Mouse (Mus musculus): ENCODE results near the gene Cdc42bpg. TPM values are rescaled to one million over a fixed set of nuclear protein-coding genes. Genes with fewer than 3 reads are reported as not detected.

Gene Cdc42bpg
- polyA plus RNA-seq, 1 experiment from 2014 or later = 0.40 TPM

DNA sequence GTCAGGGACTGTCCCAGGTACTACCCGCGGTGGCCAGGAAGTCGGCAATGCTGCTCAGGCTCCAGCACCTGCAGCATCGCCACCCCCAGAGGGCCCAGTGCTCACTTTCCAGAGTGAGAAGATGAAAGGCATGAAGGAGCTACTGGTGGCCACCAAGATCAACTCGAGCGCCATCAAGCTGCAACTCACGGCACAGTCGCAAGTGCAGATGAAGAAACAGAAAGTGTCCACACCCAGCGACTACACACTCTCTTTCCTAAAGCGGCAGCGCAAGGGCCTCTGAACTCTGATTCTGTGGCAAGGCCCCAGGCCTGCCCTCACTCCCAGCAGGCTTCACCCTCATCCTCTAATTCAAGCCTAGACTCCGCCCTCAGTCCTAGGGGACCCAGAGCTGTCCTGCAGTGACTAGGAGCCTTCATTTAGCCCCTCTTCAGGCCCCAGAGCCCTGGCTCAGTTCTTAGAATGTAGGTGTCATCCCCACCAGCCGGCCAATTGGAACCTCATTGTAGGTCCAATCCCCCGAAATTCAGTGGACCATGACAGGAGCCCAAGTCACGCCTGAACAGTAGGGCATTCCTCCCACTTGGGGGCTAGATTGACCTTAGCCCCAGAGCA, 33.7 kb downstream of the Cdc42bpg start:
- no peak for ATAC-seq (replicated peaks)
- Histone ChIP-seq H3K9ac (no peak overlapping the region), H3K4me3 (no peak overlapping the region), H3K4me1 (peaks cover 29% of the 10 kb centered on the region), H3K4me2 (no peak overlapping the region; the same call in 1 of the 2 replicates), H3K27ac (no peak overlapping the region), H3K36me3 (replicated peaks) (peaks cover 44% of the 10 kb centered on the region), H3K9me3 (no peaks in the 10 kb centered on the region), H3K27me3 (replicated peaks) (0 out of 2 replicates have a peak, but pooled peaks cover 3% of the 10 kb centered on the region)
- 58% methylated on average over 15 of the region's 15 CpGs for WGBS

DNA sequence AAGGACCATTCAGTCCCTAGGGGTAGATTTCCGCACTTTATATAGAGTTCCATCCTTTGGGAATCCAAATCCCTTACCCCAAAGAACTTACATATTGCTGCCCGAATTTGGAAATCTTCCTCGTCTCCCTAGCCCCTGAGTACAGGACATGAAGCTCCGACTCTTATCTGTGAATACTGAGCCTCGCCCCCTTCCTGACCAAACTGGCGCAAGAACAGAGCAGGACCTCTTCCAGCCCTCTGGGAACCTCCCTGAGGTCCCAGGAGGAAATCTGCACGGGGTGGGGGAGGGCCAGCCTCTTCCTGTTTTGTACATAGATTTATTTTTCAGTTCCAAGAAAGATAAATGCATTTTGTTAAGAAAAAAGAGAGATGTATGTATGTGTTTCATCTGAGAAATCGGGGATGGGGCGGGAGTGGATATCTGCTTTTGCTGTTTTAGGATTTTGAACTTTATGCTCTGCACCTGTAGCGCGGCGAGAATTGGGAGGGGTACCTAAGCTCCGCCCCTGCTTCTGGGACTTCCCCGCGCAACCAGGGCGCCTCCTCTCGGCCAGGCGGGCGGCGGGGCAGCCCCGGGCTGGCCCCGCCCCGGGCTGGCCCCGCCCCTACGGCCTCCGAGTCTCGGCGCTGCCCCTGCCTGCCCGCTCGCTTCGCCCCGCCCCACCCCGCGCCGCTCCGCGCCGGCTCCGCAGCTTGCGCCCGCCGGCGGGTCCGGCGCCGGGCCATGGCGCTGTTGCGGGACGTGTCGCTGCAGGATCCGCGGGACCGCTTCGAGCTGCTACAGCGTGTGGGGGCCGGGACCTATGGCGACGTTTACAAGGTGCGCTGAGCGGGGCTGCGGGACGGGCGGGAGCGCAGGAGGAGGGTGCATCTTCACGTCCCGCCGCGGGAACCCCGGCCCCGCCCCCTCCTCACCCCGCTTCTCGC, 34.5 kb downstream of the Cdc42bpg start, which contains the start of gene Map4k2:
Gene Map4k2, plus strand, starts transcription at position 612 of the 929 bp plus-strand sequence.
- peak within 1 kb of the TSS; percentile 47 for H3K4me3 ChIP-seq
- H3K36me3 ChIP-seq (replicated peaks) = peaks cover 48% of the 10 kb centered on the region
- H3K27me3 ChIP-seq (replicated peaks) = 0 out of 2 replicates have a peak, but pooled peaks cover 3% of the 10 kb centered on the region
- peak within 1 kb of the TSS; percentile 56 for H3K9ac ChIP-seq
- peak within 1 kb of the TSS; percentile 91 for H3K4me2 ChIP-seq
- H3K27ac ChIP-seq = peak within 1 kb of the TSS; percentile 1; the same call in 1 of the 2 replicates
- no peaks in the 10 kb centered on the region for H3K9me3 ChIP-seq
- peak; percentile 32 for ATAC-seq (replicated peaks)
- 7% methylated on average over 70 of the region's 72 CpGs for WGBS
- peaks cover 27% of the 10 kb centered on the region for H3K4me1 ChIP-seq

DNA sequence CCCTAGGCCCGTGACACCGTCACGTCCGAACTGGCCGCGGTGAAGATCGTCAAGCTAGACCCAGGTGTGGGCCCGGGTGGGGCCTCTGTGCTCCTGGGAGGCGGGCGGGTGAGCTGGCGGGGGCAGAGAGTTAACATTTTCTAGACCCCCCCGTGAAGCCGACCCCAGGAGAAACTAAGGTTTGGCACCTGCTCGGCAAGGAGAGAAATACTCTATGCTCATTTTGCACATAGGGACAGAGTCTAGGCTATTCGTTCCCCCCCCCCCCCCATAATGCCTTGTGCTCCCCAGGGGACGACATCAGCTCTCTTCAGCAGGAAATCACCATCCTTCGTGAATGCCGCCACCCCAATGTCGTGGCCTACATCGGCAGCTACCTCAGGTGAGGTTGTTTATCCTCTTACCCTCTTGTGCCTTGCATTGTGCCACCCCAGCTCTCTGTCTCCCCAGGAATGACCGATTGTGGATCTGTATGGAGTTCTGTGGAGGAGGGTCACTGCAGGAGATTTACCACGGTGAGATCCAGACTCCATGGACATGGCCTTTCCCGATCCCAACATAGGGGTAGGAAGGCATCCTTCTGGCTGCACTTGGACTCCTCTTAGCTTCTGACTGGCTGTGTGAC, 35.3 kb downstream of the Cdc42bpg start:
- 0 out of 2 replicates have a peak, but pooled peaks cover 3% of the 10 kb centered on the region for H3K27me3 ChIP-seq (replicated peaks)
- H3K27ac ChIP-seq = peak overlapping the region; percentile 1; the same call in 1 of the 2 replicates
- 10% methylated on average over 23 of the region's 23 CpGs for WGBS
- H3K4me3 ChIP-seq = peak overlapping the region; percentile 47
- ATAC-seq (replicated peaks) = no peak
- H3K4me2 ChIP-seq = peak overlapping the region; percentile 91
- peaks cover 52% of the 10 kb centered on the region for H3K36me3 ChIP-seq (replicated peaks)
- H3K9ac ChIP-seq = peak overlapping the region; percentile 56
- no peaks in the 10 kb centered on the region for H3K9me3 ChIP-seq
- peaks cover 19% of the 10 kb centered on the region for H3K4me1 ChIP-seq

DNA sequence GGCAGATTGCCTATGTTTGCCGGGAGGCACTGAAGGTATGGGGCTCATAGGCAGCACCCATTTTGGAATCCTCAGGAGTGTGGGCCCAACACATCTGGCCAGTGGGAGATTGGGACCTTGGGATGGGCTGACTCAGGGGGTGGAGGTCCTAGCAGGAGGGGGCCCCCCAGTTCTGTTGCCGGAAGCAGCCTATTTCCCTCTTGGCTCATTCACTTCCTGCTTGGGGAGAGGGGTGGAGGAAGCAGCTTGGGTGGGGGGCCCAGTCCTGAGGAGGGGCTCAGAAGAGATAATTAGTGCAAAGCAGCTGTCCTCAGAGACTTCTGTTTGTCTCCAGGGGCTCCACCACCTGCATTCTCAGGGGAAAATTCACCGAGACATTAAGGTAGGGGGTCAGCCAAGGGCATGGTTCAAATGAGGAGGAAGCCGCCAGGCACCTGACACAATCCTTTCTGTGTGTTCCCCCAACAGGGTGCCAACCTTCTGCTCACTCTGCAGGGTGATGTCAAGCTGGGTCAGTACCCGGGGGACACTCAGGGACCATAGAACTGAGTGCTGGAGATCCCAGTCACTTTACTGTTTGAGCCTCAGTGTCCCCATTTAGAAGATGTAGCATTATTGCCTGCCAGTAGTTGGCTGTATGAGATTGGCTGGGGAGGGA, 36.1 kb downstream of the Cdc42bpg start:
- 0 out of 2 replicates have a peak overlapping the region, but pooled peaks have one; percentile 47 for H3K4me3 ChIP-seq
- H3K27ac ChIP-seq = no peak overlapping the region
- H3K9ac ChIP-seq = no peak overlapping the region
- H3K4me2 ChIP-seq = peak overlapping the region; percentile 91; the same call in 1 of the 2 replicates
- peaks cover 10% of the 10 kb centered on the region for H3K4me1 ChIP-seq
- 77% methylated on average over 5 of the region's 5 CpGs for WGBS
- H3K27me3 ChIP-seq (replicated peaks) = 0 out of 2 replicates have a peak, but pooled peaks cover 3% of the 10 kb centered on the region
- no peaks in the 10 kb centered on the region for H3K9me3 ChIP-seq
- no peak for ATAC-seq (replicated peaks)
- H3K36me3 ChIP-seq (replicated peaks) = peaks cover 55% of the 10 kb centered on the region

DNA sequence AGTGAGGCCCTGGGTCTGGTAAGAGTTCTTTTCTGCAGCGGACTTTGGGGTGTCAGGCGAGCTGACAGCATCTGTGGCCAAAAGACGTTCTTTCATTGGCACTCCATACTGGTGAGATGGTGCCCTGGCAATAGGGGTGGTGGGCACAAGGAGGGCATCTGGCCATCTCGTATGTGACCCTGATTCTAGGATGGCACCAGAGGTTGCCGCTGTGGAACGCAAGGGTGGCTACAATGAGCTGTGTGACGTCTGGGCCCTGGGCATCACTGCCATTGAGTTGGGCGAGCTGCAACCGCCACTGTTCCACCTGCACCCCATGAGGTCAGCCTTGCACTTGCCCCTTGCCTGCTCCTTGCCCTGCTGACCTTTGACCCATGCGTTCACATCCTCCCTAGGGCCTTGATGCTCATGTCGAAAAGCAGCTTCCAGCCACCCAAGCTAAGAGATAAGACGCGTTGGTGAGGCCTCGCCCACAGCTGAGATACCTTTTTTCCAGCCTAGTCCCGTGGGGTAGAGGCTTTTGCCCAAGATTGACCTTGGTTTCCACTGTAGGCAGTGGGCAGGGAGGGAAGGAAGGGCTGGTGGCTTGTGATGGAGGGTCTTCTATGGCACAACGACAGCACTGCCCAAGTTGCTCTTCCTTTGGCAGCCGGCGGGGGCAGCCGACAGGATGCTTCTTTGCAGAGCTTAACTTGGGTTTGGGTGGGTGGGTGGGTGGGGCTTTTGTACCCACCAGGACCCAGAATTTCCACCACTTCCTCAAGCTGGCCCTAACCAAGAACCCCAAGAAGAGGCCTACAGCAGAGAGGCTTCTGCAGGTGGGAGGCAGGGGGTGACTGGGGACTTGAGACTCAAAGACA, 37.0 kb downstream of the Cdc42bpg start:
- 87% methylated on average over 19 of the region's 19 CpGs for WGBS
- no peak overlapping the region for H3K4me3 ChIP-seq
- ATAC-seq (replicated peaks) = no peak
- no peak overlapping the region for H3K9ac ChIP-seq
- no peak overlapping the region for H3K4me2 ChIP-seq
- no peak overlapping the region for H3K27ac ChIP-seq
- H3K27me3 ChIP-seq (replicated peaks) = 0 out of 2 replicates have a peak, but pooled peaks cover 3% of the 10 kb centered on the region
- H3K9me3 ChIP-seq = no peaks in the 10 kb centered on the region
- H3K36me3 ChIP-seq (replicated peaks) = peaks cover 47% of the 10 kb centered on the region
- peaks cover 7% of the 10 kb centered on the region for H3K4me1 ChIP-seq

DNA sequence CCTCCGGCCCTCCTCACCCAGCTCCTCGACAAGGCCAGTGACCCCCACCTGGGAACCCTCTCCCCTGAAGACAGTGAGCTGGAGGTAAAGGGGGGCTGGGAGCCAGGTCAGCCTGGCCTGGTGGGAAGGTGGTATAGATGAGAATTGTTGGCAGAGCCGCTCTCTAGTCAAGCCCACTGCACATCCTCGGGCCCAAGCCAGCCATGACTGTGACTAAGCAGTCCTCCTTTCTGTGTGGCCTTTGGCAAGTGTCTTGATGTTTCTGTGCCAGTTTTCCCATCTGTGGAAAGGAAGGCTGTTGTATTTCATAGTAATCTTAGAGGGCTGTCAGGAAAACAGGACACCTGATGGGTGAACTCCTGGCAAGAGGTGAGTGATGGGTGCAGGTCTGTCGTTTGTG, 37.7 kb downstream of the Cdc42bpg start:
- no peak overlapping the region for H3K4me2 ChIP-seq
- no peak overlapping the region for H3K27ac ChIP-seq
- H3K9me3 ChIP-seq = no peaks in the 10 kb centered on the region
- H3K4me3 ChIP-seq = no peak overlapping the region
- no peak for ATAC-seq (replicated peaks)
- 88% methylated on average over 5 of the region's 5 CpGs for WGBS
- no peak overlapping the region for H3K9ac ChIP-seq
- H3K4me1 ChIP-seq = peaks cover 7% of the 10 kb centered on the region
- H3K27me3 ChIP-seq (replicated peaks) = 0 out of 2 replicates have a peak, but pooled peaks cover 3% of the 10 kb centered on the region
- H3K36me3 ChIP-seq (replicated peaks) = peaks cover 42% of the 10 kb centered on the region

DNA sequence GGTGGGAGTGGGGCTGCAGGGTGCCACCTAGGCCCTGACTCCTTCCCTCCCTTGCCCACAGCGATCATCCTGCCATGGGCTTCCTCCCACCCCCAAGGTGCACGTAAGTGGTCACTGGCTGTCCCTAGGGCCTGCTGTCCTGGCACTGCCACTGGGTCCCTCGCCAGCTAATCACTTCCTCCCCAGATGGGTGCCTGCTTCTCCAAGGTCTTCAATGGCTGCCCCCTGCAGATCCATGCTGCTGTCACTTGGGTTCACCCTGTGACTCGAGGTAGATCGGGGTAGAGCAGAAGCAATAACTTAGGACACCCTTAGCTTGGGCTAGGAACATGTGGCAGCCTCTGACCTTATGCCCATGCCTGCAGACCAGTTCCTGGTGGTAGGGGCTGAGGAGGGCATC, 39.8 kb downstream of the Cdc42bpg start:
- 97% methylated on average over 5 of the region's 5 CpGs for WGBS
- Histone ChIP-seq H3K4me2 (no peak overlapping the region), H3K9ac (no peak overlapping the region), H3K4me3 (no peak overlapping the region), H3K27me3 (replicated peaks) (no peaks in the 10 kb centered on the region), H3K27ac (no peak overlapping the region), H3K9me3 (no peaks in the 10 kb centered on the region), H3K36me3 (replicated peaks) (peaks cover 36% of the 10 kb centered on the region; the same call in 1 of the 2 replicates), H3K4me1 (peaks cover 4% of the 10 kb centered on the region)
- ATAC-seq (replicated peaks) = no peak

DNA sequence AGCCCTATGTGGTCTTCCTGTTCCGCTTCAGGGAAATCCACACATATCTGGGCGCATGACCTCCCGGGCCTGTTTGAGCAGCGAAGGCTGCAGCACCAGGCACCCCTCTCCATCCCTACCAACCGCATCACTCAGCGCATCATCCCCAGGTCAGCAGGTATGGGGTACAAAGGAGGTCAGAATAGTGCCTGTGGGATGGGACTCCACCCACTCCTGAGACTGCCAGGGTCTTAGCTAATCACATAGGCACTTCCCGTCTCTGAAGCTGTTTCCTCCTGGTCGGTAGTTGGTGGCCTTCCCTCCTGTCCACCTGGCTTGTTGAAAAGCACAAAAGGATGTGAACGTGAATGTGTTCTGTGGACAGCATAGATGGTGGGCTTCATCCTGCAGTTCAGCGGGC, 40.4 kb downstream of the Cdc42bpg start:
- no peaks in the 10 kb centered on the region for H3K9me3 ChIP-seq
- peaks cover 39% of the 10 kb centered on the region; the same call in 1 of the 2 replicates for H3K36me3 ChIP-seq (replicated peaks)
- WGBS = 89% methylated on average over 10 of the region's 10 CpGs
- no peak overlapping the region for H3K4me2 ChIP-seq
- H3K9ac ChIP-seq = no peak overlapping the region
- H3K4me1 ChIP-seq = no peaks in the 10 kb centered on the region
- H3K27me3 ChIP-seq (replicated peaks) = no peaks in the 10 kb centered on the region
- no peak overlapping the region for H3K27ac ChIP-seq
- no peak for ATAC-seq (replicated peaks)
- no peak overlapping the region for H3K4me3 ChIP-seq

DNA sequence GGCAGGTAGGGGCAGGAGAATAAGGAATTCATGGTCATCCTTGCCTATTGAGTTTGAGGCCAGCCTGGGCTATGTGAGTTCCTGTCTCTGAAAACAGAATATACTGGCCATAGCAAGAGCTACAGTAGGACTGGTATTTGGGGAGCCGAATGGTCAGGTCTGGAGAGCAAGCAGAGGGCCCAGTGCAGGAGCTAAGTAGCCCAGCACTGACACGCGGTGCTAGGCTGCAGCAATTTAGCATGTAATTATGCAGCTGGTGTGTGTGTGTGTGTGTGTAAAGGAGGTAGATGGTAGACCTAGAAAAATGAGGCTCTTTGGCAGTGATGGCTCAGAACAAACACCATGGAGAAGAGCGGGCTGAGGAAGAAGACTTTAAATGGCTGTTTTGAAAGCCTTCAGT, 41.4 kb downstream of the Cdc42bpg start:
- Histone ChIP-seq H3K9ac (no peak overlapping the region), H3K4me1 (no peaks in the 10 kb centered on the region), H3K27me3 (replicated peaks) (no peaks in the 10 kb centered on the region), H3K4me3 (no peak overlapping the region), H3K9me3 (no peaks in the 10 kb centered on the region), H3K4me2 (no peak overlapping the region), H3K27ac (no peak overlapping the region), H3K36me3 (replicated peaks) (peaks cover 39% of the 10 kb centered on the region; the same call in 1 of the 2 replicates)
- no peak for ATAC-seq (replicated peaks)
- WGBS = 96% methylated on average over 4 of the region's 4 CpGs

DNA sequence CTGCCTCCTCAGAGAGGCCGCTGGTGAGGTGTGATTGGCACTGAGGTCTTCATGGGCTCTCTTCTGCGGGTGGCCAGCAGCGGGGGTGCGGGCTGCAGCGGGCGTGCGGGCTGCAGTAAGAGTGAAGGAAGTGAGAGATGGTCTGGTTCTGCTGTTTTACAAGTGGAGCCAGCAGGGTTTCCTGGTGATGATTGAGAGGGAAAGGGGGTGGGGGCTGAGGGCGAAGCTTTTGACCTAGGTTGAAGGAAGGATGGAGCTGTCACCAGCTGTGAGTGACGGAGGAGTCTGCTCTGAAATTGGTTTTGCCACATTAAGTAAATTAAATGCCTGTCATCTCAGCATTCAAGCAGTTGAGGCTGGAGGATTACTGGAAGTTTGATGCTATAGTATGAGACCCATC, 42.5 kb downstream of the Cdc42bpg start:
- Histone ChIP-seq H3K4me2 (no peak overlapping the region), H3K4me1 (no peaks in the 10 kb centered on the region), H3K9ac (no peak overlapping the region), H3K9me3 (no peaks in the 10 kb centered on the region), H3K4me3 (no peak overlapping the region), H3K36me3 (replicated peaks) (peaks cover 39% of the 10 kb centered on the region; the same call in 1 of the 2 replicates), H3K27ac (no peak overlapping the region), H3K27me3 (replicated peaks) (no peaks in the 10 kb centered on the region)
- no peak for ATAC-seq (replicated peaks)
- 70% methylated on average over 9 of the region's 9 CpGs for WGBS

Data from midbrain, embryonic 15.5 days (tissue).